Mouse (Mus musculus): ENCODE results near the gene Ccdc39. TPM values are rescaled to one million over a fixed set of nuclear protein-coding genes. Genes with fewer than 3 reads are reported as not detected.

Ccdc39 gene
- 1.4 TPM for polyA plus RNA-seq (2014; fragmentation: Illumina TruSeq; extraction: RNeasy Lipid Tissue Mini Kit (QIAGEN cat#74804); ENCODE audit: low read depth, low replicate concordance)

DNA sequence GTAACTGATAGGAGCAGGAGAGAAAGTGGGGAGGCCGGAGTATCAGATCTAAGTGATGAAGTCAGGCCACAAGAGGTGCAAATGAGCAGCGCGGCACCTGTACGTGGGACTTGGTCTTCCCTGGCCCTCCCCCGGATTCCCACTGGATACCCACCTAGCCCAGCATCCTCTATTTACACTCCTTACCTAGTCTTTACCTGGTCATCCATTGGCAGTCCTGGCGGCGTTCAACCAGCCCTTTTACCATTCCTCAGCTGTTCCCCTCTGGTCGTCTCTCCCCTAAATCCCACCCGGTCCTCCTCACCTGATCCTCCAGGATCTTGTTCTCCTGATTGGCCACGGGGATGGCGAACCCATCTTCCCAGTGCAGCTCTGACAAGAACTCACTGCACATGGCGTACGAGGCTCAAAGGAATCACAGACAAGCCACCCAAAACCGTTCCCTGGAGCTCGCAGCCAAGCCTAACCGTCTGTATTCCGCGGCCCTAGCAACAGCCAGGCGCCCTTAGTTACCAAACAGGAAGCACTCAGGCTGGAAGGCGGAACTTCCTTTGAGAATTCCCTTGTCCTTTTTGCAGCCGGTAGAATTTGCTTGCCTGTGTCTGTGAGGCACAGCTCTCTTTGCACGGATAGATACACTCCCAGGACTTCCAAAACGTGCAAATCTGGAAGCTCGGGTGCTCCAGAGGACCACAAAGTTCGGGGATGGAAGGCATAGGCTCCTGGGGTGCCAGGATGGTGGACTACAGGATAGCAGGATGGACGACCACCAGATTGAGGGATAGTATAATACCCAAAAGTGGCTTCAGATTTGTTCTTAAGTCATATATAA lies at the start of gene Ccdc39:
Gene Ccdc39 (minus strand): TSS at position 510 of the 832 bp plus-strand sequence.

DNA sequence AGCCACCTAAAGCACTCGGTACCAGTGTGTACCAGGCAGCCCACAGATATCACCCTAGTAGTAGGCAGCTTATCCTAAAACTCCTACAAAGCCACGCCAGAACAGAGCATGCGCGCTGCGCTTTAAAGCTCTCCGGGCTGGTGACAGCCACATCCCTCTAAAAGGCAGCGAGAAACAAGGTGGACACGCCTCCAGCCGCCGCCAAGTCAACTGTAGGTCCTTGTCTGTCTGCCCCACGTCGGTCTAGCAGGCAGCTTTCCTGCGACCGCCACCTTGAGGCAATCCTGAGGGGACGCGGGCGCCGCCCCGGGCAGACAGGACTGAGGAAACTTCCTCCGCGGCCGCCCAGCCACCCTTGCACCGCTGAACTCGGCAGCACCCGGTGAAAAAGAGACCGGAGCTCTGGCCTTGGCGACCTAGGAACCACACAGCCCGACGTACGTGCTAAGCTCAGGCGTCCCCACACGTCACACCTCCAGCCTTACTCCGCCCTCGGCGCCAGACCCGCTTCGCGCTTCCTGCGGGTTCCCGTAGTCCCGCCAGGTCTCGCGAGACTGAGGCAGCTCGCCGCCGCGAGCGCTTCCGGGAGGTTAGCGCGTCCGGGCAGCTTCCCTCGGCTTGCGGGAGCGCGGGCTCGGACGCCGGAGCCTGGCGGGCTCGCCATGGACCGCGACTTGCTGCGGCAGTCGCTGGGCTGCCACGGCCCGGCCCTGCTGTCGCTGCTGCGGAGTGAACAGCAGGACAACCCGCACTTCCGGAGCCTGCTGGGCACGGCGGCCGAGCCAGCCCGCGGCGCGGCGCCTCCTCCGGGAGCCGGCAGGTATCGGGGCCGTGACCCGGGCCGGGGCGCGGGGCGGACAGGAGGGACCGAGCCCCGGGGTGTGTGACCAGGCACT lies 44.2 kb downstream of the Ccdc39 start, which contains the start of gene Ttc14:
Gene Ttc14 (plus strand): TSS at position 216 of the 896 bp plus-strand sequence.

Other genes starting within 250 kb of the Ccdc39 start
- 23.2 TPM for gene Ttc14, start 44.5 kb downstream of the Ccdc39 start, polyA plus RNA-seq (2014; fragmentation: Illumina TruSeq; extraction: RNeasy Lipid Tissue Mini Kit (QIAGEN cat#74804); ENCODE audit: low read depth, low replicate concordance)
- gene Fxr1, start 175.6 kb upstream of the Ccdc39 start, polyA plus RNA-seq (2014; fragmentation: Illumina TruSeq; extraction: RNeasy Lipid Tissue Mini Kit (QIAGEN cat#74804); ENCODE audit: low read depth, low replicate concordance), result 187 TPM
- 134 TPM for gene Dnajc19, start 237.0 kb upstream of the Ccdc39 start, polyA plus RNA-seq (2014; fragmentation: Illumina TruSeq; extraction: RNeasy Lipid Tissue Mini Kit (QIAGEN cat#74804); ENCODE audit: low read depth, low replicate concordance)

Measured in heart, adult 10 weeks (tissue).